Mouse (Mus musculus) ES-E14 (cell line): ENCODE measurements around the gene Apobec1. TPM values are rescaled to one million over a fixed set of nuclear protein-coding genes. Genes with fewer than 3 reads are reported as not detected.
"Not testable (repeated sequence)": the region's sequence is repeated elsewhere in the genome, so short reads cannot be mapped to it uniquely, and the experiment has no call there.

Experiments used
- DNase-seq: peaks from one replicate; pipeline ENCODE4 v3.0.0-alpha.2; 2013; ENCODE audit warnings: low read depth, low spot score
- H3K27ac ChIP-seq: 2 replicates; pipeline ENCODE4 v1.5.1; 2012; ENCODE audit warnings: low read depth, mild to moderate bottlenecking, low read length, moderate library complexity, mixed read lengths; ENCODE audit not compliant: poor library complexity, insufficient read depth, severe bottlenecking
- H3K36me3 ChIP-seq: 2 replicates; pipeline ENCODE4 v1.6.1; 2012; ENCODE audit warnings: mild to moderate bottlenecking, low read length, moderate library complexity, mixed read lengths; ENCODE audit not compliant: control insufficient read depth, poor library complexity, insufficient read depth, severe bottlenecking
- H3K4me1 ChIP-seq, 2 experiments: fragments of 150-350 bp in 1 of 2; sonication (generic) in 1 of 2; 2 replicates each; pipeline ENCODE4 v1.6.1; 2012; ENCODE audit warnings: low read length in 2 of 2, mild to moderate bottlenecking in 1 of 2, mixed read lengths in 1 of 2; ENCODE audit not compliant: control insufficient read depth in 2 of 2, insufficient read depth in 2 of 2, poor library complexity in 1 of 2
- H3K4me3 ChIP-seq, 2 experiments: fragments of 150-350 bp in 1 of 2; sonication (generic) in 1 of 2; 2 replicates each; pipeline ENCODE4 v1.5.1; 2012; ENCODE audit warnings: low read length in 2 of 2, low read depth in 1 of 2, mild to moderate bottlenecking in 1 of 2, mixed read lengths in 1 of 2; ENCODE audit not compliant: insufficient read depth in 1 of 2, poor library complexity in 1 of 2, severe bottlenecking in 1 of 2
- H3K9ac ChIP-seq: 2 replicates; pipeline ENCODE4 v1.6.1; 2012; ENCODE audit warnings: low read depth, mild to moderate bottlenecking, low read length, mixed read lengths; ENCODE audit not compliant: poor library complexity, insufficient read depth, severe bottlenecking
- H3K9me3 ChIP-seq: fragments of 150-350 bp; sonication (generic); 2 replicates; pipeline ENCODE4 v1.6.1; 2012; ENCODE audit warnings: low read depth, mild to moderate bottlenecking, low read length; ENCODE audit not compliant: control insufficient read depth, insufficient read depth
- CHD2 ChIP-seq: IDR thresholded peaks from 2 replicates; pipeline ENCODE4 v1.6.1; 2014; ENCODE audit warnings: mild to moderate bottlenecking, low read depth, low read length, inconsistent platforms
- HCFC1 ChIP-seq: IDR thresholded peaks from 2 replicates; pipeline ENCODE4 v1.6.1; 2012; ENCODE audit warnings: low read length, inconsistent platforms, borderline replicate concordance; ENCODE audit not compliant: insufficient read depth
- MAFK ChIP-seq: IDR thresholded peaks from 2 replicates; pipeline ENCODE4 v1.6.1; 2014; ENCODE audit warnings: mild to moderate bottlenecking, low read depth, low read length, inconsistent platforms; ENCODE audit not compliant: insufficient read depth
- ZC3H11A ChIP-seq: IDR thresholded peaks from 2 replicates; pipeline ENCODE4 v1.6.1; 2012; ENCODE audit warnings: low read depth, mild to moderate bottlenecking, inconsistent platforms, low read length, borderline replicate concordance
- ZNF384 ChIP-seq: IDR thresholded peaks from 2 replicates; pipeline ENCODE4 v1.6.1; 2012; ENCODE audit warnings: low read depth, low read length, inconsistent platforms
- in situ Hi-C, 2 experiments: fragments of 600-800 bp; cut with MboI; formaldehyde crosslinking; loops; one replicate each; pipeline ENCODE4 v1.15.1; 2025; ENCODE audit warnings: low sequenced_read_pairs in 2 of 2, inconsistent platforms in 1 of 2; ENCODE audit not compliant: unreplicated experiment in 2 of 2
- total RNA-seq: library from RNA; depleted of rRNA; stranded (reverse); fragments of 300-350 nt; gene quantifications from 2 replicates; pipeline ENCODE4 v1.2.3, GENCODE M21; 2012

The Apobec1 gene
- total RNA-seq, 1 experiment = 5.9 TPM

GRCm38 (mm10) chr6:122591027-122591758 lies 11.1 kb downstream of the Apobec1 start:
- Histone ChIP-seq H3K9ac (no peak overlapping the region), H3K4me1 (0 out of 4 replicates have a peak, but pooled peaks cover 0 to 2% of the 10 kb centered on the region in 2 experiments), H3K27ac (no peak overlapping the region), H3K4me3 (no peak overlapping the region), H3K9me3 (no peaks in the 10 kb centered on the region), H3K36me3 (no peaks in the 10 kb centered on the region; the same call in none of the 2 replicates)
- no peak for TF ChIP-seq ZC3H11A
- 0 out of 2 replicates have a peak, but pooled peaks have one; percentile 4 for TF ChIP-seq MAFK
- DNase-seq = no peak
- in situ Hi-C loops = loop anchor here in 1 of 2 experiments (25.0 kb wide), 1 partner anchor 104 kb away; the partner anchor contains the start of gene Rimklb

DNA sequence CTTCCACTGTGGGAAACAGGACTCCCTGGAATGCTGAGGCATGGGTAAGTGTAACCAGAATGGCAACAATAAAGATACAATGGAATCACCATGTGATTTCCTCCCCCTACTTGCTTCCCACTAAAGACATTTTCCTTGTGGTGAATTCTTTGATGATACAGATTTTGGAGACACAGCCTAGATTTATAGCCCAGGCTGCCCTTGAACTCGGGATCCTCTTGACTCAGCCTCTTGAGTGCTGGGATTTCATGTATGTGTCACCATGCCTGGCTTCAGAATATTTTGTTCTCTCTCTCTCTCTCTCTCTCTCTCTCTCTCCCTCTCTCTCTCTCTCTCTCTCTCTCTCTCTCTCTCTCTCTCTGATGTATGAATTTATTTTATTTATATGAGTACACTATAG lies 23.2 kb downstream of the Apobec1 start:
- in situ Hi-C loops = loop anchor here in 1 of 2 experiments (25.0 kb wide), 1 partner anchor 92 kb away; the partner anchor contains the start of gene Rimklb
- Histone ChIP-seq H3K4me3 (no peak overlapping the region), H3K27ac (no peak overlapping the region), H3K4me1 (peaks cover 0 to 3% of the 10 kb centered on the region in 2 experiments; a peak in 1 of 4 replicates), H3K9ac (no peak overlapping the region), H3K9me3 (no peaks in the 10 kb centered on the region), H3K36me3 (no peaks in the 10 kb centered on the region)
- no peak for DNase-seq
- TF ChIP-seq HCFC1 (no peak), ZNF384 (no peak), ZC3H11A (no peak), MAFK (no peak), CHD2 (no peak)

GRCm38 (mm10) chr6:122577030-122577429 lies 25.2 kb downstream of the Apobec1 start:
- H3K4me1 ChIP-seq = peaks cover 0 to 3% of the 10 kb centered on the region in 2 experiments; a peak in 1 of 4 replicates
- H3K27ac ChIP-seq = no peak overlapping the region
- no peaks in the 10 kb centered on the region for H3K36me3 ChIP-seq
- no peak overlapping the region for H3K4me3 ChIP-seq
- no peak for DNase-seq
- in situ Hi-C loops = loop anchor here in 1 of 2 experiments (25.0 kb wide), 1 partner anchor 90 kb away; the partner anchor contains the start of gene Rimklb
- H3K9ac ChIP-seq = no peak overlapping the region
- TF ChIP-seq CHD2 = peak; percentile 57; the same call in 1 of the 2 replicates
- no peak for TF ChIP-seq ZNF384
- H3K9me3 ChIP-seq = no peaks in the 10 kb centered on the region

- in situ Hi-C loops = loop anchor here in 1 of 2 experiments (25.0 kb wide), 1 partner anchor 88 kb away; the partner anchor contains the start of gene Rimklb
Measured at GRCm38 (mm10) chr6:122575037-122575436, 27.2 kb downstream of the Apobec1 start.

GRCm38 (mm10) chr6:122571617-122571959 lies 30.7 kb downstream of the Apobec1 start:
- Histone ChIP-seq H3K9ac (no peak overlapping the region), H3K9me3 (no peaks in the 10 kb centered on the region), H3K4me3 (no peak overlapping the region), H3K36me3 (no peaks in the 10 kb centered on the region), H3K27ac (no peak overlapping the region), H3K4me1 (peaks cover 0 to 3% of the 10 kb centered on the region in 2 experiments; a peak in 1 of 4 replicates)
- in situ Hi-C loops = no loop called here
- TF ChIP-seq MAFK = no peak
- TF ChIP-seq HCFC1 = no peak
- no peak for TF ChIP-seq ZNF384
- TF ChIP-seq CHD2 = no peak
- TF ChIP-seq ZC3H11A = no peak
- DNase-seq = no peak

More at GRCm38 (mm10) chr6:122575037-122575436, 27.2 kb downstream of the Apobec1 start:
- not testable (repeated sequence) for H3K9me3 ChIP-seq, H3K9ac ChIP-seq, H3K27ac ChIP-seq, H3K4me3 ChIP-seq, H3K36me3 ChIP-seq, H3K4me1 ChIP-seq, DNase-seq
